Mouse (Mus musculus) bone marrow, adult 2 months (tissue): ENCODE measurements at regions not wholly inside any gene's neighbourhood (a gene's known extent, or its start where the extent isn't known, plus 50 kb on each side); places are given as distances from the start of the nearest gene placed in this dataset.

Experiments
- CTCF ChIP-seq: fragments of 200-500 bp; IDR thresholded peaks from 2 replicates; pipeline ENCODE4 v1.5.1; 2011; ENCODE audit warnings: low read length, control low read depth; ENCODE audit not compliant: control insufficient read depth, insufficient read depth
- POLR2A ChIP-seq: fragments of 200-500 bp; IDR thresholded peaks from 2 replicates; pipeline ENCODE4 v1.6.1; 2011; ENCODE audit warnings: low read depth, mild to moderate bottlenecking, control low read depth, low read length, borderline replicate concordance; ENCODE audit not compliant: control insufficient read depth

DNA sequence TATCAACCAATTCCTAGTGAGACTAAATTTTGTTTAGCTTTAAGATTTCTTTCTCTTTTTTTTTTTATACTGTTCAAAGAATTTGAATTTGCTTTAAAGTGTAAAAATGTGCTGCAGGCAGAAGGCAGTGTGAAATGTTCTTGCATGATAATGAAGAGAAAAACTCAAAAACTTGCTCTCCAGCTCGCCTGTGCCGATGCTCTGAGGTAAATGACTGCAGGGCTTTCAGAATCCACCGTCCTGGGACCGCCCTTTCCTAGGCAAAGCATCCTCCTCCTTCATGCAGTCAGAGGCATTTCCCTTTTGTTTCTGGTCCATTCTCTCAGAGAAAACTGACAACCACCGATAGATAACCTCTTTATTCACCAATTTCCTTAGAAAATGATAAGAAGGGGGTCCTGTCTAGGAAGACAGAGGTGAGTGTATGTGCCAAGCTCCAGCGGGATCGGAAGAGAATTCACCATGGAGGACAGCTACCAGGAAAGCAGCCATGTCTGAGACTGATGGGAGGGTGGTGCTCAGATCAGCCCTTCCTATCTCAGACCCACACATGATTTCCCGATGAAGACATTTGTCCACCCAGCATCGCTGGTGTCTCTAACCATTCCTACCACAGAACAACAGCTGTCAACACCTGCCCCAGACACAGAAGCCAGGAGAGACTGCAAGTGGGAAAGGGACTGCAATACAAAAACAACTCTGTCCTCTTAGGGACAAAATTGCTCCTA lies 91.5 kb downstream of the 1700020N01Rik start:
- TF ChIP-seq POLR2A (no peak), CTCF (no peak)
